Mouse (Mus musculus): Measurements from ENCODE around the gene Ust. TPM values are rescaled to one million over a fixed set of nuclear protein-coding genes. Genes with fewer than 3 reads are reported as not detected.

Gene Ust
- polyA plus RNA-seq, 1 experiment from 2014 or later: 8.4 TPM

- H3K4me3 ChIP-seq: no peak overlapping the region
- H3K27ac ChIP-seq (replicated peaks): no peak overlapping the region
- no peaks in the 10 kb centered on the region for H3K4me1 ChIP-seq (replicated peaks)
- no peaks in the 10 kb centered on the region for H3K27me3 ChIP-seq
- H3K4me2 ChIP-seq: no peak overlapping the region
- WGBS: 96% methylated on average over 19 of the region's 19 CpGs
- H3K36me3 ChIP-seq: no peaks in the 10 kb centered on the region
- H3K9ac ChIP-seq: no peak overlapping the region
- no peaks in the 10 kb centered on the region for H3K9me3 ChIP-seq
- no peak for ATAC-seq (ENCODE audit: low FRiP score, low read depth)
Measured at GRCm38 (mm10) chr10:8207358-8207757, 311.3 kb downstream of the Ust start.

- peaks cover 3% of the 10 kb centered on the region; the same call in 1 of the 2 replicates for H3K4me1 ChIP-seq (replicated peaks)
- no peak overlapping the region for H3K27ac ChIP-seq (replicated peaks)
- 89% methylated on average over 4 of the region's 4 CpGs for WGBS
- H3K27me3 ChIP-seq: no peaks in the 10 kb centered on the region
- no peak overlapping the region for H3K9ac ChIP-seq
- no peaks in the 10 kb centered on the region for H3K9me3 ChIP-seq
- no peak for ATAC-seq (ENCODE audit: low FRiP score, low read depth)
- no peak overlapping the region for H3K4me2 ChIP-seq
- no peaks in the 10 kb centered on the region for H3K36me3 ChIP-seq
- no peak overlapping the region for H3K4me3 ChIP-seq
Measured at GRCm38 (mm10) chr10:8203681-8204080, 314.9 kb downstream of the Ust start.

GRCm38 (mm10) chr10:8199816-8200215 is 318.8 kb downstream of the Ust start:
- Histone ChIP-seq H3K9ac (no peak overlapping the region), H3K27me3 (no peaks in the 10 kb centered on the region), H3K4me3 (no peak overlapping the region), H3K4me2 (no peak overlapping the region), H3K27ac (replicated peaks) (no peak overlapping the region), H3K4me1 (replicated peaks) (peaks cover 4% of the 10 kb centered on the region; the same call in 1 of the 2 replicates), H3K9me3 (no peaks in the 10 kb centered on the region), H3K36me3 (no peaks in the 10 kb centered on the region)
- WGBS: 82% methylated on average over 8 of the region's 8 CpGs
- no peak for ATAC-seq (ENCODE audit: low FRiP score, low read depth)

GRCm38 (mm10) chr10:8199026-8199756 is 319.4 kb downstream of the Ust start:
- Histone ChIP-seq H3K27me3 (no peaks in the 10 kb centered on the region), H3K9ac (no peak overlapping the region), H3K4me3 (no peak overlapping the region), H3K9me3 (no peaks in the 10 kb centered on the region), H3K36me3 (no peaks in the 10 kb centered on the region), H3K27ac (replicated peaks) (0 out of 2 replicates have a peak overlapping the region, but pooled peaks have one; percentile 30), H3K4me2 (no peak overlapping the region), H3K4me1 (replicated peaks) (peaks cover 4% of the 10 kb centered on the region; the same call in 1 of the 2 replicates)
- WGBS: 92% methylated on average over 9 of the region's 9 CpGs
- ATAC-seq (ENCODE audit: low FRiP score, low read depth): peak; percentile 61; the same call in 1 of the 2 replicates

- no peak overlapping the region for H3K4me3 ChIP-seq
- no peak overlapping the region for H3K9ac ChIP-seq
- H3K4me1 ChIP-seq (replicated peaks): peaks cover 4% of the 10 kb centered on the region; the same call in 1 of the 2 replicates
- H3K4me2 ChIP-seq: no peak overlapping the region
- H3K36me3 ChIP-seq: no peaks in the 10 kb centered on the region
- 71% methylated on average over 2 of the region's 2 CpGs for WGBS
- H3K27ac ChIP-seq (replicated peaks): no peak overlapping the region
- H3K27me3 ChIP-seq: no peaks in the 10 kb centered on the region
- ATAC-seq (ENCODE audit: low FRiP score, low read depth): no peak
- no peaks in the 10 kb centered on the region for H3K9me3 ChIP-seq
Measured at GRCm38 (mm10) chr10:8197661-8198060, 321.0 kb downstream of the Ust start.

GRCm38 (mm10) chr10:8196300-8196699 is 322.3 kb downstream of the Ust start:
- H3K27ac ChIP-seq (replicated peaks): no peak overlapping the region
- no peak overlapping the region for H3K4me2 ChIP-seq
- no peaks in the 10 kb centered on the region for H3K27me3 ChIP-seq
- H3K4me3 ChIP-seq: no peak overlapping the region
- WGBS: 7% methylated on average over 2 of the region's 2 CpGs
- H3K9ac ChIP-seq: no peak overlapping the region
- no peaks in the 10 kb centered on the region for H3K9me3 ChIP-seq
- peak; percentile 90 for ATAC-seq (ENCODE audit: low FRiP score, low read depth)
- peaks cover 4% of the 10 kb centered on the region; the same call in 1 of the 2 replicates for H3K4me1 ChIP-seq (replicated peaks)
- no peaks in the 10 kb centered on the region for H3K36me3 ChIP-seq

GRCm38 (mm10) chr10:8195730-8196129 is 322.9 kb downstream of the Ust start:
- Histone ChIP-seq H3K4me2 (no peak overlapping the region), H3K9me3 (no peaks in the 10 kb centered on the region), H3K9ac (no peak overlapping the region), H3K27me3 (no peaks in the 10 kb centered on the region), H3K4me1 (replicated peaks) (peaks cover 4% of the 10 kb centered on the region; the same call in 1 of the 2 replicates), H3K36me3 (no peaks in the 10 kb centered on the region), H3K27ac (replicated peaks) (no peak overlapping the region), H3K4me3 (no peak overlapping the region)
- WGBS: 55% methylated on average over 6 of the region's 6 CpGs
- ATAC-seq (ENCODE audit: low FRiP score, low read depth): 0 out of 2 replicates have a peak, but pooled peaks have one; percentile 15

GRCm38 (mm10) chr10:8189331-8189981 is 329.2 kb downstream of the Ust start:
- H3K36me3 ChIP-seq: no peaks in the 10 kb centered on the region
- H3K27ac ChIP-seq (replicated peaks): no peak overlapping the region
- WGBS: 87% methylated on average over 5 of the region's 5 CpGs
- ATAC-seq (ENCODE audit: low FRiP score, low read depth): no peak
- no peaks in the 10 kb centered on the region for H3K9me3 ChIP-seq
- H3K4me3 ChIP-seq: no peak overlapping the region
- no peak overlapping the region for H3K9ac ChIP-seq
- no peaks in the 10 kb centered on the region for H3K4me1 ChIP-seq (replicated peaks)
- no peaks in the 10 kb centered on the region for H3K27me3 ChIP-seq
- no peak overlapping the region for H3K4me2 ChIP-seq

- Histone ChIP-seq H3K36me3 (no peaks in the 10 kb centered on the region), H3K9me3 (no peaks in the 10 kb centered on the region), H3K4me3 (no peak overlapping the region), H3K27me3 (no peaks in the 10 kb centered on the region), H3K4me1 (replicated peaks) (no peaks in the 10 kb centered on the region), H3K4me2 (no peak overlapping the region), H3K9ac (no peak overlapping the region), H3K27ac (replicated peaks) (no peak overlapping the region)
- WGBS: 93% methylated on average over 4 of the region's 4 CpGs
- ATAC-seq (ENCODE audit: low FRiP score, low read depth): no peak
Measured at GRCm38 (mm10) chr10:8185586-8185985, 333.0 kb downstream of the Ust start.

GRCm38 (mm10) chr10:8184711-8185110 is 333.9 kb downstream of the Ust start:
- H3K4me1 ChIP-seq (replicated peaks): no peaks in the 10 kb centered on the region
- no peaks in the 10 kb centered on the region for H3K9me3 ChIP-seq
- H3K36me3 ChIP-seq: no peaks in the 10 kb centered on the region
- H3K27ac ChIP-seq (replicated peaks): no peak overlapping the region
- H3K9ac ChIP-seq: no peak overlapping the region
- WGBS: 74% methylated on average over 9 of the region's 9 CpGs
- ATAC-seq (ENCODE audit: low FRiP score, low read depth): no peak
- no peak overlapping the region for H3K4me2 ChIP-seq
- no peak overlapping the region for H3K4me3 ChIP-seq
- H3K27me3 ChIP-seq: no peaks in the 10 kb centered on the region

- H3K4me3 ChIP-seq: no peak overlapping the region
- 67% methylated on average over 7 of the region's 7 CpGs for WGBS
- no peak overlapping the region for H3K27ac ChIP-seq (replicated peaks)
- H3K4me2 ChIP-seq: no peak overlapping the region
- H3K4me1 ChIP-seq (replicated peaks): no peaks in the 10 kb centered on the region
- ATAC-seq (ENCODE audit: low FRiP score, low read depth): no peak
- H3K9ac ChIP-seq: no peak overlapping the region
- H3K9me3 ChIP-seq: no peaks in the 10 kb centered on the region
- no peaks in the 10 kb centered on the region for H3K27me3 ChIP-seq
- no peaks in the 10 kb centered on the region for H3K36me3 ChIP-seq
Measured at GRCm38 (mm10) chr10:8183171-8183570, 335.5 kb downstream of the Ust start.

GRCm38 (mm10) chr10:8181596-8182185 is 336.9 kb downstream of the Ust start:
- Histone ChIP-seq H3K4me3 (no peak overlapping the region), H3K27me3 (no peaks in the 10 kb centered on the region), H3K9me3 (no peaks in the 10 kb centered on the region), H3K27ac (replicated peaks) (no peak overlapping the region), H3K36me3 (no peaks in the 10 kb centered on the region), H3K4me2 (no peak overlapping the region), H3K9ac (no peak overlapping the region), H3K4me1 (replicated peaks) (peaks cover 9% of the 10 kb centered on the region)
- ATAC-seq (ENCODE audit: low FRiP score, low read depth): no peak
- WGBS: 78% methylated on average over 4 of the region's 4 CpGs
